Mouse (Mus musculus) ES-E14 (cell line): ENCODE results near the gene Tmem196. TPM values are rescaled to one million over a fixed set of nuclear protein-coding genes. Genes with fewer than 3 reads are reported as not detected.

ENCODE experiments used
- DNase-seq: peaks from one replicate; pipeline ENCODE4 v3.0.0-alpha.2; 2013; ENCODE audit warnings: low read depth, low spot score
- H3K27ac ChIP-seq: 2 replicates; pipeline ENCODE4 v1.5.1; 2012; ENCODE audit warnings: low read depth, mild to moderate bottlenecking, low read length, moderate library complexity, mixed read lengths; ENCODE audit not compliant: poor library complexity, insufficient read depth, severe bottlenecking
- H3K36me3 ChIP-seq: 2 replicates; pipeline ENCODE4 v1.6.1; 2012; ENCODE audit warnings: mild to moderate bottlenecking, low read length, moderate library complexity, mixed read lengths; ENCODE audit not compliant: control insufficient read depth, poor library complexity, insufficient read depth, severe bottlenecking
- H3K4me1 ChIP-seq, 2 experiments: fragments of 150-350 bp in 1 of 2; sonication (generic) in 1 of 2; 2 replicates each; pipeline ENCODE4 v1.6.1; 2012; ENCODE audit warnings: low read length in 2 of 2, mild to moderate bottlenecking in 1 of 2, mixed read lengths in 1 of 2; ENCODE audit not compliant: control insufficient read depth in 2 of 2, insufficient read depth in 2 of 2, poor library complexity in 1 of 2
- H3K4me3 ChIP-seq, 2 experiments: fragments of 150-350 bp in 1 of 2; sonication (generic) in 1 of 2; 2 replicates each; pipeline ENCODE4 v1.5.1; 2012; ENCODE audit warnings: low read length in 2 of 2, low read depth in 1 of 2, mild to moderate bottlenecking in 1 of 2, mixed read lengths in 1 of 2; ENCODE audit not compliant: insufficient read depth in 1 of 2, poor library complexity in 1 of 2, severe bottlenecking in 1 of 2
- H3K9ac ChIP-seq: 2 replicates; pipeline ENCODE4 v1.6.1; 2012; ENCODE audit warnings: low read depth, mild to moderate bottlenecking, low read length, mixed read lengths; ENCODE audit not compliant: poor library complexity, insufficient read depth, severe bottlenecking
- H3K9me3 ChIP-seq: fragments of 150-350 bp; sonication (generic); 2 replicates; pipeline ENCODE4 v1.6.1; 2012; ENCODE audit warnings: low read depth, mild to moderate bottlenecking, low read length; ENCODE audit not compliant: control insufficient read depth, insufficient read depth
- CHD2 ChIP-seq: IDR thresholded peaks from 2 replicates; pipeline ENCODE4 v1.6.1; 2014; ENCODE audit warnings: mild to moderate bottlenecking, low read depth, low read length, inconsistent platforms
- HCFC1 ChIP-seq: IDR thresholded peaks from 2 replicates; pipeline ENCODE4 v1.6.1; 2012; ENCODE audit warnings: low read length, inconsistent platforms, borderline replicate concordance; ENCODE audit not compliant: insufficient read depth
- MAFK ChIP-seq: IDR thresholded peaks from 2 replicates; pipeline ENCODE4 v1.6.1; 2014; ENCODE audit warnings: mild to moderate bottlenecking, low read depth, low read length, inconsistent platforms; ENCODE audit not compliant: insufficient read depth
- ZC3H11A ChIP-seq: IDR thresholded peaks from 2 replicates; pipeline ENCODE4 v1.6.1; 2012; ENCODE audit warnings: low read depth, mild to moderate bottlenecking, inconsistent platforms, low read length, borderline replicate concordance
- ZNF384 ChIP-seq: IDR thresholded peaks from 2 replicates; pipeline ENCODE4 v1.6.1; 2012; ENCODE audit warnings: low read depth, low read length, inconsistent platforms
- in situ Hi-C, 2 experiments: fragments of 600-800 bp; cut with MboI; formaldehyde crosslinking; loops; one replicate each; pipeline ENCODE4 v1.15.1; 2025; ENCODE audit warnings: low sequenced_read_pairs in 2 of 2, inconsistent platforms in 1 of 2; ENCODE audit not compliant: unreplicated experiment in 2 of 2
- total RNA-seq: library from RNA; depleted of rRNA; stranded (reverse); fragments of 300-350 nt; gene quantifications from 2 replicates; pipeline ENCODE4 v1.2.3, GENCODE M21; 2012; rRNA removed

Gene Tmem196
- total RNA-seq = not detected in 2 replicates

GRCm38 (mm10) chr12:119945589-119946310 is at the start of gene Tmem196:
Gene Tmem196, plus strand, starts transcription at chr12:119945822.
- TF ChIP-seq MAFK (no peak), HCFC1 (no peak), ZNF384 (no peak), CHD2 (no peak), ZC3H11A (no peak)
- Histone ChIP-seq H3K9me3 (no peaks in the 10 kb centered on the region), H3K4me1 (no peaks in the 10 kb centered on the region), H3K9ac (peak within 1 kb of the TSS; percentile 42; the same call in 1 of the 2 replicates), H3K27ac (no peak within 1 kb of the TSS), H3K4me3 (peak within 1 kb of the TSS; percentile 63 to 72), H3K36me3 (no peaks in the 10 kb centered on the region)
- in situ Hi-C loops = no loop called here
- DNase-seq = peak; percentile 31

GRCm38 (mm10) chr12:119946311-119946692 is 680 bp downstream of the Tmem196 start:
- DNase-seq = no peak
- H3K36me3 ChIP-seq = no peaks in the 10 kb centered on the region
- TF ChIP-seq CHD2 (no peak), MAFK (no peak), ZC3H11A (no peak)
- no peaks in the 10 kb centered on the region for H3K4me1 ChIP-seq
- H3K4me3 ChIP-seq = peak overlapping the region; percentile 63 to 72
- H3K27ac ChIP-seq = no peak overlapping the region
- H3K9ac ChIP-seq = peak overlapping the region; percentile 42; the same call in 1 of the 2 replicates
- in situ Hi-C loops = no loop called here
- H3K9me3 ChIP-seq = no peaks in the 10 kb centered on the region

GRCm38 (mm10) chr12:119957041-119957440 is 11.4 kb downstream of the Tmem196 start:
- DNase-seq = no peak
- in situ Hi-C loops = no loop called here
- H3K4me1 ChIP-seq = no peaks in the 10 kb centered on the region
- H3K4me3 ChIP-seq = no peak overlapping the region
- TF ChIP-seq ZC3H11A (no peak), ZNF384 (no peak), CHD2 (no peak), HCFC1 (no peak), MAFK (no peak)
- no peak overlapping the region for H3K9ac ChIP-seq
- H3K36me3 ChIP-seq = no peaks in the 10 kb centered on the region
- no peak overlapping the region for H3K27ac ChIP-seq
- H3K9me3 ChIP-seq = no peaks in the 10 kb centered on the region

GRCm38 (mm10) chr12:119960730-119961129 is 15.1 kb downstream of the Tmem196 start:
- Histone ChIP-seq H3K4me1 (no peaks in the 10 kb centered on the region), H3K36me3 (no peaks in the 10 kb centered on the region), H3K9me3 (no peaks in the 10 kb centered on the region), H3K4me3 (no peak overlapping the region), H3K27ac (no peak overlapping the region), H3K9ac (no peak overlapping the region)
- DNase-seq = no peak
- no peak for TF ChIP-seq CHD2
- TF ChIP-seq ZC3H11A = no peak
- TF ChIP-seq HCFC1 = no peak
- no peak for TF ChIP-seq MAFK
- in situ Hi-C loops = no loop called here

- no peaks in the 10 kb centered on the region for H3K4me1 ChIP-seq
- DNase-seq = no peak
- H3K36me3 ChIP-seq = no peaks in the 10 kb centered on the region
- no peak overlapping the region for H3K9ac ChIP-seq
- TF ChIP-seq CHD2 (no peak), MAFK (no peak), ZC3H11A (no peak), HCFC1 (no peak), ZNF384 (no peak)
- in situ Hi-C loops = no loop called here
- no peak overlapping the region for H3K4me3 ChIP-seq
- H3K9me3 ChIP-seq = no peaks in the 10 kb centered on the region
- H3K27ac ChIP-seq = no peak overlapping the region
Measured at GRCm38 (mm10) chr12:119965373-119965772, 19.8 kb downstream of the Tmem196 start.
